Mouse (Mus musculus): ENCODE results near the gene Zfp219. TPM values are rescaled to one million over a fixed set of nuclear protein-coding genes. Genes with fewer than 3 reads are reported as not detected.
A peak's percentile ranks its signal among the peaks of the same experiment; 100 is the strongest.

Zfp219 gene
- polyA plus RNA-seq, 1 experiment = 87.6 TPM

- 68% methylated on average over 12 of the region's 12 CpGs for WGBS
- no peak overlapping the region for H3K4me3 ChIP-seq (replicated peaks; ENCODE audit: extremely low read depth, low read depth, low read length)
- H3K4me1 ChIP-seq (ENCODE audit: control insufficient read depth, insufficient read depth, low read length) = peaks cover 6% of the 10 kb centered on the region; the same call in 1 of the 2 replicates
- no peak for TF ChIP-seq POLR2A (IDR thresholded peaks at IDR 0.05; ENCODE audit: borderline replicate concordance, extremely low read depth, low read depth, low read length)
- TF ChIP-seq CTCF (IDR thresholded peaks at IDR 0.05; ENCODE audit: insufficient read depth, low read length) = no peak
- DNase-seq = no peak
These were observed 31.0 kb downstream of the Zfp219 start for GRCm38 (mm10) chr14:51989461-51989970.

GRCm38 (mm10) chr14:51988731-51989130 lies 31.8 kb downstream of the Zfp219 start:
- no peak for TF ChIP-seq POLR2A (IDR thresholded peaks at IDR 0.05; ENCODE audit: borderline replicate concordance, extremely low read depth, low read depth, low read length)
- no peak for TF ChIP-seq CTCF (IDR thresholded peaks at IDR 0.05; ENCODE audit: insufficient read depth, low read length)
- 84% methylated on average over 12 of the region's 12 CpGs for WGBS
- H3K4me1 ChIP-seq (ENCODE audit: control insufficient read depth, insufficient read depth, low read length) = peaks cover 6% of the 10 kb centered on the region; the same call in 1 of the 2 replicates

GRCm38 (mm10) chr14:51987177-51987576 lies 33.4 kb downstream of the Zfp219 start:
- TF ChIP-seq CTCF (IDR thresholded peaks at IDR 0.05; ENCODE audit: insufficient read depth, low read length) (no peak), POLR2A (IDR thresholded peaks at IDR 0.05; ENCODE audit: borderline replicate concordance, extremely low read depth, low read depth, low read length) (no peak)
- no peak for DNase-seq
- H3K4me1 ChIP-seq (ENCODE audit: control insufficient read depth, insufficient read depth, low read length) = peaks cover 6% of the 10 kb centered on the region; the same call in 1 of the 2 replicates
- 83% methylated on average over 6 of the region's 6 CpGs for WGBS
- H3K4me3 ChIP-seq (replicated peaks; ENCODE audit: extremely low read depth, low read depth, low read length) = no peak overlapping the region

More at GRCm38 (mm10) chr14:51988731-51989130, 31.8 kb downstream of the Zfp219 start:
- DNase-seq = no peak
- no peak overlapping the region for H3K4me3 ChIP-seq (replicated peaks; ENCODE audit: extremely low read depth, low read depth, low read length)

DNA sequence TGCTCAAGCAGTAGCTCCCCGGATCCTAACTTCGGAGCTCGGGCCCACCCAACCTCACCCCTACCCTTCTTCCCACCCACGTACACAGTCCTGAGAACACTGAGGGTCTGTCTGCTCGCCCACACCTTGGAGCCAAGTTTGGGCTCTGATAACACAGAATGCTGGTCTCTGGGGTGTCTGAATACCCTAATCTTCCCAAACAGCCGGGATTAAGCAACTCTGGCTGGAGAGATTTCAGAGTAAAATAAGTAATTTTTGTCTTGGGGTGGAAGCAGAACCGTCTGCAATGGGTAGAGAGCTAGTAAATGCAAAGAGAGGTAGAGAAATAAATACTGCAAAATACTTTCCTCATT lies 34.4 kb downstream of the Zfp219 start:
- DNase-seq = no peak
- peaks cover 6% of the 10 kb centered on the region; the same call in 1 of the 2 replicates for H3K4me1 ChIP-seq (ENCODE audit: control insufficient read depth, insufficient read depth, low read length)
- peak overlapping the region; percentile 61 for H3K4me3 ChIP-seq (replicated peaks; ENCODE audit: extremely low read depth, low read depth, low read length)
- no peak for TF ChIP-seq CTCF (IDR thresholded peaks at IDR 0.05; ENCODE audit: insufficient read depth, low read length)
- no peak for TF ChIP-seq POLR2A (IDR thresholded peaks at IDR 0.05; ENCODE audit: borderline replicate concordance, extremely low read depth, low read depth, low read length)
- 33% methylated on average over 7 of the region's 7 CpGs for WGBS

- TF ChIP-seq POLR2A (IDR thresholded peaks at IDR 0.05; ENCODE audit: borderline replicate concordance, extremely low read depth, low read depth, low read length) (peak; percentile 57; the same call in 1 of the 2 replicates), CTCF (IDR thresholded peaks at IDR 0.05; ENCODE audit: insufficient read depth, low read length) (no peak)
- 2% methylated on average over 27 of the region's 27 CpGs for WGBS
- DNase-seq = peak; percentile 50
- Histone ChIP-seq H3K4me1 (ENCODE audit: control insufficient read depth, insufficient read depth, low read length) (peaks cover 6% of the 10 kb centered on the region; the same call in 1 of the 2 replicates), H3K4me3 (replicated peaks; ENCODE audit: extremely low read depth, low read depth, low read length) (peak overlapping the region; percentile 61)
These were observed 35.0 kb downstream of the Zfp219 start for GRCm38 (mm10) chr14:51985301-51986152.

- Histone ChIP-seq H3K4me1 (ENCODE audit: control insufficient read depth, insufficient read depth, low read length) (peaks cover 6% of the 10 kb centered on the region; the same call in 1 of the 2 replicates), H3K4me3 (replicated peaks; ENCODE audit: extremely low read depth, low read depth, low read length) (peak within 1 kb of the TSS; percentile 61)
- TF ChIP-seq CTCF (IDR thresholded peaks at IDR 0.05; ENCODE audit: insufficient read depth, low read length) = no peak
- no peak for TF ChIP-seq POLR2A (IDR thresholded peaks at IDR 0.05; ENCODE audit: borderline replicate concordance, extremely low read depth, low read depth, low read length)
- 1% methylated on average over 73 of the region's 74 CpGs for whole genome bisulfite sequencing
- DNase-seq = peak; percentile 68
These were observed 36.0 kb downstream of the Zfp219 start, which contains the start of gene Arhgef40 for GRCm38 (mm10) chr14:51984247-51985231. Gene Arhgef40 (plus strand): TSS chr14:51984719.

- TF ChIP-seq POLR2A (IDR thresholded peaks at IDR 0.05; ENCODE audit: borderline replicate concordance, extremely low read depth, low read depth, low read length) = no peak
- no peak for TF ChIP-seq CTCF (IDR thresholded peaks at IDR 0.05; ENCODE audit: insufficient read depth, low read length)
- Histone ChIP-seq H3K4me3 (replicated peaks; ENCODE audit: extremely low read depth, low read depth, low read length) (no peak overlapping the region), H3K4me1 (ENCODE audit: control insufficient read depth, insufficient read depth, low read length) (peaks cover 6% of the 10 kb centered on the region; the same call in 1 of the 2 replicates)
- DNase-seq = no peak
- WGBS = 42% methylated on average over 10 of the region's 10 CpGs
These were observed 36.7 kb downstream of the Zfp219 start for GRCm38 (mm10) chr14:51983855-51984246.

DNA sequence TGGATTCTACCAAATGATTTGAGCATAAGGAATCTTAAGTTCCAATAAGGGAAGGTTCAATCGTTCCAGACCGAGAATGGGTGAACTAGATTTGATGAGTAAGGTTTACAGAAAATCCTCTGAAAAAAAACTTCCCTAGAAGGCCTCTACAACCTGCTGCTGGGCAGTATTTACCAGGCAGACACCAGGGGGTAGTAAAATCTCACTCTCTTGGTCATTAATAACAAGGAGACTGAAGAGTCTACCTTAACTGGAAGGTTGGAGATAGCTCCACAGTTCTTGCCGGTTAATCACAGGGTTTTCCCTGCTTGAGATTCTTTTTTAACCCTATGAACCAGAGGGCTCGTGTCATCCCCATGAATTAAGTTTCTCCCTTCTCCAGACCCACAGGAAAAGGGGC lies 37.3 kb downstream of the Zfp219 start:
- no peak for DNase-seq
- H3K4me1 ChIP-seq (ENCODE audit: control insufficient read depth, insufficient read depth, low read length) = peaks cover 6% of the 10 kb centered on the region; the same call in 1 of the 2 replicates
- TF ChIP-seq POLR2A (IDR thresholded peaks at IDR 0.05; ENCODE audit: borderline replicate concordance, extremely low read depth, low read depth, low read length) (no peak), CTCF (IDR thresholded peaks at IDR 0.05; ENCODE audit: insufficient read depth, low read length) (no peak)
- H3K4me3 ChIP-seq (replicated peaks; ENCODE audit: extremely low read depth, low read depth, low read length) = no peak overlapping the region
- WGBS = 60% methylated on average over 4 of the region's 4 CpGs

DNA sequence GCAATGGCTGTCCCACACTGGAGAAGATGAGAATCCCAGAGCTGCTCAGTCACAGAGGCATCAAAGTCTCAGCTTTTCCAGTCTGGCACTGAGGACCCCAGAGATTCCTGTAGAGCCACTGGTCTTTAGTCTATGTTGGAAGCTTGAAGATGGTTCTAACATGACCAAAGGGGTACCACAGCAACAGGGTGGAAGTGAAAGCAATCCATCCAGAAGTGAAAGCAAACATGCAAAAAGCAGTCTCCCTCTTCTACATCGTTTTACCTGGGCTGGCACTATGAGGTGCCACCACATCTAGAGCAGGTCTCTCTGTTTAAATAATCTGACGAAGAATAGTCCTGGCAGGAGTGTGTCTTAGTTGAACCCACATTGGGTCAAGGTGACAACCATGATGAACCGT lies 41.3 kb downstream of the Zfp219 start:
- Histone ChIP-seq H3K4me3 (replicated peaks; ENCODE audit: extremely low read depth, low read depth, low read length) (no peak overlapping the region), H3K4me1 (ENCODE audit: control insufficient read depth, insufficient read depth, low read length) (no peaks in the 10 kb centered on the region)
- no peak for DNase-seq
- WGBS = 77% methylated on average over 3 of the region's 3 CpGs
- TF ChIP-seq CTCF (IDR thresholded peaks at IDR 0.05; ENCODE audit: insufficient read depth, low read length) (no peak), POLR2A (IDR thresholded peaks at IDR 0.05; ENCODE audit: borderline replicate concordance, extremely low read depth, low read depth, low read length) (no peak)
